Mouse (Mus musculus) 3134 (cell line): ENCODE results near the gene Mrpl45.
A peak's percentile ranks its signal among the peaks of the same experiment; 100 is the strongest.
"Not testable (repeated sequence)": the region's sequence is repeated elsewhere in the genome, so short reads cannot be mapped to it uniquely, and the experiment has no call there.

Experiments
- DNase-seq: peaks from one replicate; pipeline ENCODE4 v3.0.0-alpha.2; 2011; ENCODE audit warnings: low spot score; ENCODE audit not compliant: insufficient read length; ENCODE audit errors: extremely low read depth

Gene Mrpl45

GRCm38 (mm10) chr11:97292731-97293130, 22.8 kb upstream of the Mrpl45 start:
- DNase-seq, result no peak

DNA sequence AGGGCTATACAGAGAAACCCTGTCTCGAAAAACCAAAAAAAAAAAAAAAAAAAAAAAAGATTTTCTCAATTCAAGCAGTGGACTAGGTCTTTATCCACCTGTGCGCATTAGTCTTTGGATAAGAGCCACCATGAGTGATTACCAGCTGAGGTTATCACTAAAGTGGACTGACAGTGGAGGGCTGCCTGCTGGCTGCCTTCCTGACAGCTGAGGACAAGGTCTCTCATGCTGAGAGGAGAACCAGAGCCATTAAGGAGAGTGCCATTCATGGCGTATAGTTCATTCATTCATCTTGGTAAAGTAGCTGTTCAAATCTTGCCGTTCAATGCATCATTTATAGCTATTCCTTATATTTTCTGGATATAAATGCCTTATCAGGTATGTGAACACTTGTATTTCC, 19.0 kb upstream of the Mrpl45 start:
- no peak for DNase-seq

- no peak for DNase-seq
These were observed 15.6 kb upstream of the Mrpl45 start for GRCm38 (mm10) chr11:97299939-97300338.

GRCm38 (mm10) chr11:97301406-97301805, 14.1 kb upstream of the Mrpl45 start:
- no peak for DNase-seq

DNA sequence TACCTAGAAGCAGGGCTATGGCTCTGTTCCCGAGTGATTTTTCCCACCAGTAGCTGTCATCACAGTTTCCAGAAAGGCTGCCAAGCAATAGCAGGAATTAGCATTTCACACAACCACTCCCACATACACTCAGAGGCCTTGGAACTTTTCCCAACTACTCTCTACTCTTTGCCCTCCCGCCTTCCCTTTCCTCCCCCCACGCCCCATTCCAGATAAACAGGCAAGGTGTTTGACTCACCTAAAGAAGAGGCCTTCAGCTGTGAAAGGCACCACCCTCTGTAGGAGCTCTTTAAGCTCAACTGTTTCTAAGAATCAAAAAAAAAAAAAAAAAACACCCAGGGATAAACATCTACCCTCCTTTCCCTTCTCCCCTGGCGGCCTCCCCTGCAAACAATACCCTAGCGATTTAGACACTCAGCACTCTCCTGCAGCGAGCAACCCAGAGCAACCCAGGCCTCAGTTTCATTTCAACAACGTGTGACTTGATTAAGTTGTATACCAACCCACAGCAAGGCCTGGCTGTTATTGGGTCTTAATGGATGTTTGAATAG, 13.2 kb upstream of the Mrpl45 start:
- DNase-seq, result peak; percentile 52

DNA sequence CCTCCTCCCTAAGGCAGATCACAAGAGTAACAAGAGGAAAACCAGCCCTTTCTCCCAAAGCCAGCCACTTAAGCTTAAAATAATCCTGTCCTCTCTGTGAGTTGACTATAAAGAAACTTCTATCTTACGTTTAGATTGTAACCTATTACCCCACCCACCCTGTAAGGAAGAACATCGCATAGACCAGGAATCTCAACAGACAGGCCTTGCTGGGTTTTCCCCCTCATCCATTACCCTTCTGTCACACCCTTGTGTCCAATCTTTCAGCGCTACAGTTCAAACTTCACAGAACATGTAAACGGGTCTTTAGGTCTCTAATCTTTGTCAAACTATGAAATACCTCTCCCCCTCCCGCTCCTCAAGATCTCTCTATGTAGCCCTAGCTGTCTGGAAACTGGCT, 10.9 kb upstream of the Mrpl45 start:
- no peak for DNase-seq

GRCm38 (mm10) chr11:97307294-97308069, 8.0 kb upstream of the Mrpl45 start:
- DNase-seq, result no peak

- peak; percentile 48 for DNase-seq
These were observed 6.6 kb upstream of the Mrpl45 start for GRCm38 (mm10) chr11:97308806-97309450.

- peak; percentile 94 for DNase-seq
These were observed 6.1 kb upstream of the Mrpl45 start for GRCm38 (mm10) chr11:97309451-97309836.

- DNase-seq, result peak; percentile 80
These were observed 5.5 kb upstream of the Mrpl45 start for GRCm38 (mm10) chr11:97309911-97310571.

GRCm38 (mm10) chr11:97310895-97311631, 4.5 kb upstream of the Mrpl45 start:
- peak; percentile 59 for DNase-seq

DNA sequence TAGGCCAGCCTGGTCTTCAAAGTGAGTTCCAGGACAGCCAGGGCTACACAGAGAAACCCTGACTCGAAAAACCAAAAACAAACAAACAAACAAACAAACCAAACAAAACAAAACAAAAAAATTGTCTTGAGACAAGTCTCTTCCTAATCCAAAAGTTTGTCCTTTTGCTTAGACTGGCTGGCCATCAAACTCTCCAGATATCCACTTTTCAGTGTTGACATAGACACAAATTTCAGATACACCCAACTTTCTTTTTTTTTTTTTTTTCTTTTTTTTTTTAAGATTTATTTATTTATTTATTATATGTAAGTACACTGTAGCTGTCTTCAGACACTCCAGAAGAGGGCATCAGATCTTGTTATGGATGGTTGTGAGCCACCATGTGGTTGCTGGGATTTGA, 2.6 kb upstream of the Mrpl45 start:
- DNase-seq, result not testable (repeated sequence)

GRCm38 (mm10) chr11:97314110-97314509, 1.4 kb upstream of the Mrpl45 start:
- DNase-seq, result no peak

- DNase-seq, result no peak
These were observed 589 bp upstream of the Mrpl45 start for GRCm38 (mm10) chr11:97314751-97315503.

GRCm38 (mm10) chr11:97321197-97321596, 5.7 kb downstream of the Mrpl45 start:
- no peak for DNase-seq

- DNase-seq, result not testable (repeated sequence)
These were observed 6.5 kb downstream of the Mrpl45 start for GRCm38 (mm10) chr11:97321894-97322600.

GRCm38 (mm10) chr11:97325224-97325623, 9.7 kb downstream of the Mrpl45 start:
- no peak for DNase-seq

DNA sequence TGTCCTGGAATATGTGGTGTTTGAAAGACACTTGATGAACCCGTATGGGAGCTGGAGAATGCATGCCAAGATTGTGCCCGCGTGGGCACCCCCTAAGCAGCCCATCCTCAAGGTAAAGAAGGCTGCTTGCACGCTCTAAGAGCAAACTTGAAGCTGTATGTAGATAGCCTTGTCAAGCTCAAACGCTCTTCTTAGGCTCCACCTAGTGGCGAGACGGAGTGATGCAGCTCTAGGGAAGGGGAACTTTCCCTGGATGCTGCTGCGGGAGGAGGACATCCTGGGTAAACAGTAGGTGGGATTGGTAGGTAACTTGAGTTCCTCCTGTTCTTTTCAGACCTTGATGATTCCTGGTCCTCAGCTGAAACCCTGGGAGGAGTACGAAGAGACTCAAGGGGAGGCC, 12.6 kb downstream of the Mrpl45 start:
- DNase-seq, result peak; percentile 39

DNA sequence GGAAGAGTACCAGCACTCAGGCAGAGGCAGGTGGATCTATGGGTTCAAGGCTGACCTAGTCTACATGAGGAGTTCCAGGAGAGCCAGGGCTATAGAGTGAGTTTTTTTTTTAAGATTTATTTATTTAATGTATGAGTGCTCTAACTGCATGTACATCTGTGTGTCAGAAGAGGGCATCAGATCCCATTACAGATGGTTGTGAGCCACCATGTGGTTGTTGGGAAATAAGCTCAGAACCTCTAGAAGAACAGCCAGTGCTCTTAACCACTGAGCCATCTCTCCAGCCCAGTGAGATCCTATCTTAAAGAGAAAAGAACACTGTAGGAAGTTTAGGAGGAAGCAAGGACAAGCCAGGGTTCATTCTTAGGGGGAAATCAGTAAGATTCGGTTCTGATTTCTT, 14.8 kb downstream of the Mrpl45 start:
- no peak for DNase-seq
